Mouse (Mus musculus): ENCODE results near the gene Mctp2. TPM values are rescaled to one million over a fixed set of nuclear protein-coding genes. Genes with fewer than 3 reads are reported as not detected.

Gene Mctp2
- total and polyA plus RNA-seq, 2 experiments from 2014 or later, result 0.10 to 0.46 TPM

DNA sequence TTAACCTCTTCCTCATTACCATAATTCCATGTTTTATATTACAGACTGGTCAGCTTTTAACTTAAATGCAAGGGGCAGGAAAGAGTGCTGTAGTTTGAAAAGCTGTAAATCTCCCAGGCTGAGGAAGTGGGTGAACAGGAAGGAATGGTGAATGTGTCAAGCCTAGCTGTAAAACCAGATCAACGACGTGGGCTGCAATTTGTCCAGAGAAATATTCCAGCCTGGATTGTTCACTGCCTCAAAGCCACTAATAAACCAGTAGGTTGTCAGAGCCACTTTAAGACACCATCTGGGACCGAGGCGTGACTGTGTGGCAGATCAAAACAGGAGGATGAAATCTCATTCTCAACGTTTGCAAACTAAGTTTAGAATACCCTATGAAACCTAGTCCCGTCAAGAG lies 99.6 kb downstream of the Mctp2 start:
- Histone ChIP-seq H3K27ac (ENCODE audit: low read depth) (no peak overlapping the region), H3K4me2 (ENCODE audit: low read depth, low read length) (no peak overlapping the region), H3K9me3 (replicated peaks; ENCODE audit: control insufficient read depth, low read length) (no peaks in the 10 kb centered on the region), H3K4me1 (ENCODE audit: control insufficient read depth, insufficient read depth) (peaks cover 9% of the 10 kb centered on the region; the same call in 1 of the 2 replicates), H3K9ac (replicated peaks; ENCODE audit: low read depth, low read length) (no peak overlapping the region), H3K27me3 (ENCODE audit: control insufficient read depth, insufficient read depth, low read length) (no peaks in the 10 kb centered on the region), H3K4me3 (ENCODE audit: low read depth, low read length) (no peak overlapping the region), H3K36me3 (replicated peaks; ENCODE audit: control insufficient read depth, insufficient read depth, low read length) (no peaks in the 10 kb centered on the region)
- no peak for TF ChIP-seq CTCF (IDR thresholded peaks at IDR 0.05; ENCODE audit: low read depth)
- ATAC-seq (ENCODE audit: insufficient read depth, low read depth) (no peak), DNase-seq (ENCODE audit: low spot score) (no peak)
- WGBS, result 60% methylated on average over 6 of the region's 6 CpGs

GRCm38 (mm10) chr7:72195709-72196108 lies 110.7 kb downstream of the Mctp2 start:
- H3K4me3 ChIP-seq (ENCODE audit: low read depth, low read length), result no peak overlapping the region
- ATAC-seq (ENCODE audit: insufficient read depth, low read depth), result no peak
- no peaks in the 10 kb centered on the region for H3K36me3 ChIP-seq (replicated peaks; ENCODE audit: control insufficient read depth, insufficient read depth, low read length)
- no peak overlapping the region for H3K9ac ChIP-seq (replicated peaks; ENCODE audit: low read depth, low read length)
- no peaks in the 10 kb centered on the region for H3K27me3 ChIP-seq (ENCODE audit: control insufficient read depth, insufficient read depth, low read length)
- H3K4me1 ChIP-seq (ENCODE audit: control insufficient read depth, insufficient read depth), result no peaks in the 10 kb centered on the region
- no peaks in the 10 kb centered on the region for H3K9me3 ChIP-seq (replicated peaks; ENCODE audit: control insufficient read depth, low read length)
- H3K4me2 ChIP-seq (ENCODE audit: low read depth, low read length), result no peak overlapping the region
- no peak for DNase-seq (ENCODE audit: low spot score)
- no peak overlapping the region for H3K27ac ChIP-seq (ENCODE audit: low read depth)
- no peak for TF ChIP-seq CTCF (IDR thresholded peaks at IDR 0.05; ENCODE audit: low read depth)
- no peak for TF ChIP-seq EP300 (IDR thresholded peaks at IDR 0.05; ENCODE audit: low read depth)
- 95% methylated on average over 1 of the region's 1 CpGs for WGBS

DNA sequence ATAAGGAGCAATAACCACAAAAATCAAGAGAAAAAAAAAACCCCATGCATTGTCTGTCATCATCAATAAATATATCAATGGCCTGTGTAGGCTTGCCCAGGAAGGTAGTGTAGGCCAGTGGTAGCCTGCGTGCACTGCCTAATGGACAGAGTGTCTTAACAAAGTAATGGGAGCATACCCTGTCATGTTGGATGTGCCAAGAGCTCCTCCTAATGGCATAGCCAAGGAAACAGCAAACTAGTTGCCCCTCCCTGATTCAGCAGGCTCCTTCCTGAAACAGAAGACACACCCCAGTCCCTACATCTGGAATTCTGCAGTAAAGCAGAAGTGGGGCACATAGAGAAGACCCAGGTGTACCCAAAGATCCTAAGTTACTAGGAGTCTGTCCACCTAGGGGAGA lies 113.1 kb downstream of the Mctp2 start:
- Histone ChIP-seq H3K9ac (replicated peaks; ENCODE audit: low read depth, low read length) (no peak overlapping the region), H3K36me3 (replicated peaks; ENCODE audit: control insufficient read depth, insufficient read depth, low read length) (no peaks in the 10 kb centered on the region), H3K4me2 (ENCODE audit: low read depth, low read length) (no peak overlapping the region), H3K4me3 (ENCODE audit: low read depth, low read length) (no peak overlapping the region), H3K9me3 (replicated peaks; ENCODE audit: control insufficient read depth, low read length) (no peaks in the 10 kb centered on the region), H3K4me1 (ENCODE audit: control insufficient read depth, insufficient read depth) (no peaks in the 10 kb centered on the region), H3K27me3 (ENCODE audit: control insufficient read depth, insufficient read depth, low read length) (no peaks in the 10 kb centered on the region), H3K27ac (ENCODE audit: low read depth) (no peak overlapping the region)
- DNase-seq (ENCODE audit: low spot score) (peak; percentile 12), ATAC-seq (ENCODE audit: insufficient read depth, low read depth) (no peak)
- WGBS, result 76% methylated on average over 1 of the region's 1 CpGs
- TF ChIP-seq CTCF (IDR thresholded peaks at IDR 0.05; ENCODE audit: low read depth) (peak; percentile 23), EP300 (IDR thresholded peaks at IDR 0.05; ENCODE audit: low read depth) (no peak)

GRCm38 (mm10) chr7:72181651-72182050 lies 124.8 kb downstream of the Mctp2 start:
- WGBS, result 71% methylated on average over 5 of the region's 5 CpGs
- no peaks in the 10 kb centered on the region for H3K9me3 ChIP-seq (replicated peaks; ENCODE audit: control insufficient read depth, low read length)
- TF ChIP-seq EP300 (IDR thresholded peaks at IDR 0.05; ENCODE audit: low read depth), result no peak
- no peak for TF ChIP-seq CTCF (IDR thresholded peaks at IDR 0.05; ENCODE audit: low read depth)

GRCm38 (mm10) chr7:72169320-72169719 lies 137.1 kb downstream of the Mctp2 start:
- no peak for DNase-seq (ENCODE audit: low spot score)

More at GRCm38 (mm10) chr7:72181651-72182050, 124.8 kb downstream of the Mctp2 start:
- ATAC-seq (ENCODE audit: insufficient read depth, low read depth) (no peak), DNase-seq (ENCODE audit: low spot score) (no peak)
- H3K4me1 ChIP-seq (ENCODE audit: control insufficient read depth, insufficient read depth), result no peaks in the 10 kb centered on the region
- no peak overlapping the region for H3K9ac ChIP-seq (replicated peaks; ENCODE audit: low read depth, low read length)
- no peaks in the 10 kb centered on the region for H3K36me3 ChIP-seq (replicated peaks; ENCODE audit: control insufficient read depth, insufficient read depth, low read length)
- H3K27ac ChIP-seq (ENCODE audit: low read depth), result no peak overlapping the region
- no peak overlapping the region for H3K4me2 ChIP-seq (ENCODE audit: low read depth, low read length)
- H3K4me3 ChIP-seq (ENCODE audit: low read depth, low read length), result no peak overlapping the region
- no peaks in the 10 kb centered on the region for H3K27me3 ChIP-seq (ENCODE audit: control insufficient read depth, insufficient read depth, low read length)

More at GRCm38 (mm10) chr7:72169320-72169719, 137.1 kb downstream of the Mctp2 start:
- ATAC-seq (ENCODE audit: insufficient read depth, low read depth), result no peak
- Histone ChIP-seq H3K4me1 (ENCODE audit: control insufficient read depth, insufficient read depth) (no peaks in the 10 kb centered on the region; the same call in 1 of the 2 replicates), H3K4me2 (ENCODE audit: low read depth, low read length) (no peak overlapping the region), H3K4me3 (ENCODE audit: low read depth, low read length) (no peak overlapping the region), H3K36me3 (replicated peaks; ENCODE audit: control insufficient read depth, insufficient read depth, low read length) (no peaks in the 10 kb centered on the region), H3K27me3 (ENCODE audit: control insufficient read depth, insufficient read depth, low read length) (no peaks in the 10 kb centered on the region), H3K9me3 (replicated peaks; ENCODE audit: control insufficient read depth, low read length) (no peaks in the 10 kb centered on the region), H3K27ac (ENCODE audit: low read depth) (no peak overlapping the region), H3K9ac (replicated peaks; ENCODE audit: low read depth, low read length) (no peak overlapping the region)
- 61% methylated on average over 2 of the region's 2 CpGs for WGBS
- no peak for TF ChIP-seq EP300 (IDR thresholded peaks at IDR 0.05; ENCODE audit: low read depth)
- TF ChIP-seq CTCF (IDR thresholded peaks at IDR 0.05; ENCODE audit: low read depth), result no peak

Measured in heart, postnatal 0 days (tissue).